Mouse (Mus musculus): ENCODE results near the gene Hist1h2ah.

GRCm38 (mm10) chr13:22036149-22036956 is 985 bp upstream of the Hist1h2ah start:
- TF ChIP-seq POLR2A (IDR thresholded peaks at IDR 0.05; ENCODE audit: control insufficient read depth in 1 of 2, insufficient read depth in 1 of 2, low read depth in 1 of 2, low read length in 2 of 2, poor library complexity in 1 of 2) (peak; percentile 90 to 96), CTCF (IDR thresholded peaks at IDR 0.05 in 2 of 3, conservative IDR thresholded peaks at IDR 0.05 in 1 of 3; ENCODE audit: control insufficient read depth in 1 of 3, insufficient read depth in 1 of 3, low read depth in 2 of 3, low read length in 3 of 3, poor library complexity in 1 of 3, severe bottlenecking in 1 of 3) (no peak), NRF1 (IDR thresholded peaks at IDR 0.05; ENCODE audit: insufficient read depth, low read depth, low read length, poor library complexity, severe bottlenecking) (no peak), ZC3H11A (IDR thresholded peaks at IDR 0.05; ENCODE audit: low read depth, low read length) (no peak)
